In genomic region chr9:13308718-13309117, GRCm38 (mm10) we compare ENCODE assay signal across 14 mouse cellular contexts.
"Had no signal": no experiment of that assay in that cellular context is flagged by ENCODE, and none has a peak within 500 bp of the region (broad histone marks: within the 10 kb centered on the region; RNA-seq: fewer than 3 reads in every experiment).

No protein-coding gene starts in this region.

- H3K4me3 ChIP-seq: limb, embryonic 15.5 days; liver, embryonic 12.5 days; midbrain, embryonic 15.5 days; stomach, embryonic 15.5 days had no signal

- DNase-seq: kidney, adult 2 months; kidney, postnatal 14 days; layer of hippocampus, postnatal 36 days; lung, embryonic 14.5 days; lung, postnatal 10 days; lung, postnatal 4 days; right cerebral cortex, postnatal 14 days; thymus, adult 2 months; thymus, postnatal 25 days had no signal

- H3K27me3 ChIP-seq: limb, embryonic 15.5 days; liver, embryonic 12.5 days; midbrain, embryonic 15.5 days; stomach, embryonic 15.5 days had no signal

- H3K9me3 ChIP-seq: limb, embryonic 15.5 days; liver, embryonic 12.5 days; midbrain, embryonic 15.5 days; stomach, embryonic 15.5 days had no signal

- H3K9ac ChIP-seq: limb, embryonic 15.5 days; liver, embryonic 12.5 days; lung, embryonic 14.5 days; midbrain, embryonic 15.5 days; stomach, embryonic 15.5 days had no signal

- ATAC-seq: liver, embryonic 12.5 days; midbrain, embryonic 15.5 days had no signal

- H3K36me3 ChIP-seq: limb, embryonic 15.5 days; liver, embryonic 12.5 days; midbrain, embryonic 15.5 days; stomach, embryonic 15.5 days had no signal

- H3K27ac ChIP-seq: limb, embryonic 15.5 days; liver, embryonic 12.5 days; midbrain, embryonic 15.5 days; stomach, embryonic 15.5 days had no signal

- H3K4me2 ChIP-seq: limb, embryonic 15.5 days; liver, embryonic 12.5 days; lung, embryonic 14.5 days; midbrain, embryonic 11.5 days; midbrain, embryonic 15.5 days; stomach, embryonic 15.5 days had no signal
